Mouse (Mus musculus) myocyte (in vitro differentiated cells): Measurements from ENCODE around the gene Pitx2.

Experiments used
- E2F4 ChIP-seq: IDR thresholded peaks from one replicate; pipeline ENCODE4 v1.6.1; 2011; ENCODE audit warnings: mild to moderate bottlenecking, control low read depth, moderate library complexity; ENCODE audit not compliant: insufficient read depth
- POLR2A ChIP-seq: IDR thresholded peaks from one replicate; pipeline ENCODE4 v1.6.1; 2011; ENCODE audit warnings: low read depth, mild to moderate bottlenecking, control low read depth, moderate library complexity; ENCODE audit not compliant: insufficient read length
- TCF12 ChIP-seq: IDR thresholded peaks from one replicate; pipeline ENCODE4 v1.6.1; 2011; ENCODE audit warnings: mild to moderate bottlenecking, control low read depth; ENCODE audit not compliant: poor library complexity, insufficient read depth, severe bottlenecking

DNA sequence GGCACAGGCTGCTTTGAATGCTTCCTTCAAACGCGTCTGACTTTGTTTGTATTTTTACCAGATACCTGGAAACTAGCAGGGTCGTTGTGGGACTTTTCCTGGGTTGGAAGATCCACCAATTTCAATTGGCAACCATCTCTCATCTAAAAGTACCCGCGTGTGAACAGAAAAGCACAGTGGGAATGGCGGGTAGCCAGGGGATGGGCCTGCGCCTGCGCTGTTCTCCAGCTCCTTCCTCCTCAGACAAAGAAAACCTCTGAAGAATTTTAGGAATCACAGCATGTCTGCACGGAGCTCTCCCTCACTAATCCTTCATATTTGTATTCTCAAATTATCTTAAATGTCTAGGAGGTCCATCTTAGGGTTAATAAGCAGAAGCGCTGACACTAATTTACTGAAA lies 54.6 kb downstream of the Pitx2 start:
- TF ChIP-seq TCF12 (no peak), POLR2A (no peak), E2F4 (no peak)
